Mouse (Mus musculus): ENCODE data around the gene Meioc.
"Not testable (repeated sequence)": the region's sequence is repeated elsewhere in the genome, so short reads cannot be mapped to it uniquely, and the experiment has no call there.

The Meioc gene

DNA sequence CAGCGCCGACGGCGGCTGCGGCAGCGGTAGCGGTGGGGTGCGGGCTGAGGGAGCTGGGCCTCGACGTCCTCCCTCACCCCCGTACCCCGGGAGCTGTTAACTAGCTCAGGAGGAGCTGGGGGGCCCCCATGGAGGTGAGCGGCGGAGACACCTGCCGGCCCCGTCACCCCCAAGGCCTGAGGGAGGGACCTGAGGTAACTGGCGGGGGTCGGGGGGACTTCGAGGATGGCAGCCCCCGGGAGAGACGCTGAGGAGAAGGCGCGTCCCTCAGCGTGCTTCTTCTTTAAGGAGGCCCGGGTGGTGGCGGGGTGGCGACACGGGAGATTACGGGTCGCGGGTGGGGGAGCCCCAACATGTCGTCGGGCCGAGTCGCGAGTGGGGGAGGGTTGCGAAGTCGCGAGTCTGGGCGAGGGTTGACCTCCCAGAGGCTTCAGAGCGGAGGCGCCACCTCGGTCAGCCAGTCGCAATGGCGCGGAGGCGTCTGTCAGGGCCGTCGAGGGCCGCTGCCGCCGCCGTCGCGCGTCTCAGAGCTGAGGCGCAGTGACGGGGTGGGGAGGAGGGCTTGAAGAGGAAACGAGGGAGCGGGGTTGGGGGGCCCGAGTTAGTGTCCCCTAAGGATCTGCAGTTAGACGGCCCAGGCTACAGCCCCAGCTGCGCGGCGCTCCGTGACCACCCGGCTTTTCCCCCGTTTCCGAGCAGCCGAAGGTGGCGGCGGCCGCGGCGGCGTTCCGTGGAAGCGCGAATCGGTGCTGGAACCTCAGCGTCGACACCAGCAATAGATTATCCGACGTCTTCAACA is 2.3 kb downstream of the Meioc start:
- DNase-seq (ENCODE audit: low spot score): no peak

DNA sequence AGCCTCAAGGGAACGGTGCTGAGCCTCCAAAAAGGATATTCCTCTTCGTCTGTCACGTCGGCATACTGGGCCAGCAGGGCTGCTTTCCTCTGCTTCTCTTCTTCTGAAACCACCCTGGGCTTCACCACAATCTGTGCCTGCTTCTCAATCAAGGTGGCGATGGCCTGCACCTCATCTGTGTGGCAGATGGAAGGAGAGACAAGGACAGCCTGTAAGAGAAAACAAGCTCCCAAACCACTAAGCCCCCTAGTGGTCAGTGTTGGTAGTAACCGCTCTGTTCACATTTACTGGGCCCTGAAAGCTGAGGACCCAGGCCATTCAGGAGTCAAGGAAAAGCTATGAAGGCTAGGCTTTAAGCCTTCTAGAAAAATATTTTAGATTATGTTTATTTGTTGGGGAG is 26.6 kb downstream of the Meioc start:
- DNase-seq (ENCODE audit: low spot score): peak; percentile 70

DNA sequence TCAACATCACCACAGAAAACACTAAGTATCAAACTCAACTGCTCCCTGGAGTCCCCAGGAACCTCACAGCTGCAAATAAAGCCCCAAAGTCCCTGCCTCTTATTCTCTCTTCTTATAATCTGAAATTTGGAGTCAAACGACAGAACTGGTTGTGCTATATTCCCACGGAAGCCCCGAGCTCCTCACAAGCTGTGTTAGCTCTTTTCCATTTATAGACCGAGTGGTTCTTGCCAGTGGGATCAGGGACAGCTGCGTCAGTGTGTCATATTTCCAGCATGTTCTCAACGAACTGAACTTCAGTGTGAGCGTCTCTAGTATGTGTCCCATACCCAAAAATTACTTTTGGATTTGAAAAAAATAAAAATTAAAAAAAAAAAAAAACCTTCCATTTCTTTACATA is 31.8 kb downstream of the Meioc start:
- no peak for DNase-seq (ENCODE audit: low spot score)

GRCm38 (mm10) chr11:102697338-102698017 is 34.0 kb downstream of the Meioc start, which contains the start of gene Ccdc43:
Ccdc43 (minus strand) TSS chr11:102697782.
- peak; percentile 78 for DNase-seq (ENCODE audit: low spot score)

DNA sequence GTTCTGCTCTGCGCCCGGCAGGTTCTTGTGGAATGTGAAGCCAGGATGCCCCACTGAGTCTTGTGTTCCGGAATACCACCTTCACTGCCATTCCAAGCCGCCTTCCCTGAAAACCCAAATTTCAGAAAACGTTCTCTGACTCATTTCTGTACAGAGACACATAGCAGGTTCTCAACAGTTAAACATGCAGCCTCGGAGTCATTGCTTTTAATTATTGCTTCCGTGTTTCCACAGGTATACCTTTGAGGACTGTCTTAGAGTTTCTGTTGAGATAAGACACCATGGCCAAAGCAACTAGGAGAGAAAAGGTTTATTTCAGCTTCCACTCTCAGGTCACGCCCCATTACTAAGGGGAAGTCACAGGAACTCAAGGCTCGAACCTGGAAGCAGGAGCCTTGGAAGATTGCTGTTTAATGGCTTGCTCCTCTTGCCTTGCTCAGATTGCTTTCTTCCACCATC is 34.5 kb downstream of the Meioc start:
- peak; percentile 9 for DNase-seq (ENCODE audit: low spot score)

- DNase-seq (ENCODE audit: low spot score): not testable (repeated sequence)
These were observed 38.7 kb downstream of the Meioc start for GRCm38 (mm10) chr11:102702206-102702605.

DNA sequence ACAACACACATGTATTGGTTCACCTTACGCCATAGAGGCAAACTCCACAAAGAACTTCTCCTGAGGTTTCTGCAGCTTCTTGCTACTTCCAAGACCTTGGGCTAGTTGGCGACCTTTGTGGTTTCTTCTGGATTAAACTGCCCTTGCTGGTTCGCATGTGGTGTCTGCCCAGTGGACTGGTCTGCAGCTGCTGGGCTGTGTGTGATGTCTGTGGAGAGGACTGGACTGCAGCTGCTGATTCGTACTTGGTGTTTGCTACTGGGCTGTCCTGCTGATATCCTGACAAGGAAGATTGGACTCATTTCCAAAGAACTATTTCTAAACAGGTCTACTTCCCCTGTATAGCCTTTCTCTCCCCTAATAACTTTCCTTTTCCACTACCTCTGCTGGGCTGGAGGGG is 48.9 kb downstream of the Meioc start:
- no peak for DNase-seq (ENCODE audit: low spot score)

- DNase-seq (ENCODE audit: low spot score): not testable (repeated sequence)
These were observed 51.1 kb downstream of the Meioc start for GRCm38 (mm10) chr11:102714578-102714977.

GRCm38 (mm10) chr11:102716135-102716534 is 52.6 kb downstream of the Meioc start:
- no peak for DNase-seq (ENCODE audit: low spot score)

DNA sequence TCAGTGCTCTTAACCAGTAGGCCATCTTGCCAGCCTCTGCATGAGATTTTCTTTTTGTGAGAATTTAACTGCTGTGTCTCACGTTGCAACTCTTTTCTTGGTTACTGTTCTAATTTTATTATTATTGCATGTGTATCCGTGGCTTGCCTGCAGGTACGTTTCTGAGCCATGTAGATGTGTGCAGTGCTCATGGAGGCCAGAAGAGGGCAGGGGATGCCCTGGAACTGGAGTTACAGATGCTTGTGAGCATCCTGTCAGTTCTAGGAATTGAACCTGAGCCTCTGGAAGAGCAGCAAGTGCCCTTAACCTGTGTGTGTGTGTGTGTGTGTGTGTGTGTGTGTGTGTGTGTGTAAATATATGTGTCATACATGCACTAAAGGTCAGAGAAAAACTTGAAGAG is 62.1 kb downstream of the Meioc start:
- DNase-seq (ENCODE audit: low spot score): no peak

DNA sequence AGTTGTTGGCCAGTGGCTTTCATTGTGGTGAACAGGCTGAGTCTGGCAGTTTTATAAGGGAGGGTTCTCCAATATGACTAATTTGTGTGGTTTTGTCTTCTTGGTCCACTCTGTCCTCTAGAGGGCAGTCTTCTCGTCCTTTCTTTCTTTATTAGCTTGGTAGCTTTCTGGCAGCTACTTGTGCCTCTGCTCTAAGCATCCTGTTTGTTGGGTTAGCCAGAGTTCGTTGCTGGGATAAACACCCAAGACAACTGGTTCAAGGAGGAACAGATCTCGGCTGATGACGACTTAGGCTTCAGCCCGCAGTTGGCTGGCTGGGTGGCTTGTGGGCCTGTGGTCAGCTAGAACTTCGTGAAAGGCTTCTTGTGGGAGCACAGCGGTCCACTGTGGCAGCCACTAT is 65.1 kb downstream of the Meioc start:
- DNase-seq (ENCODE audit: low spot score): peak; percentile 38

GRCm38 (mm10) chr11:102729835-102730234 is 66.3 kb downstream of the Meioc start:
- DNase-seq (ENCODE audit: low spot score): no peak

- DNase-seq (ENCODE audit: low spot score): no peak
These were observed 67.8 kb downstream of the Meioc start for GRCm38 (mm10) chr11:102731366-102731765.
